Mouse (Mus musculus) kidney, adult 2 months (tissue): ENCODE results near the gene Hvcn1. TPM values are rescaled to one million over a fixed set of nuclear protein-coding genes. Genes with fewer than 3 reads are reported as not detected.
"Not testable (repeated sequence)": the region's sequence is repeated elsewhere in the genome, so short reads cannot be mapped to it uniquely, and the experiment has no call there.

ENCODE experiments used
- DNase-seq: peaks from one replicate; pipeline ENCODE4 v3.0.0; 2021
- H3K27ac ChIP-seq: fragments of 200-500 bp; 2 replicates; pipeline ENCODE4 v1.5.1; 2012; ENCODE audit warnings: low read depth, low read length, control low read depth, inconsistent platforms; ENCODE audit not compliant: insufficient read depth
- H3K27me3 ChIP-seq: fragments of 200-500 bp; replicated peaks from 2 replicates; pipeline ENCODE4 v1.6.1; 2012; ENCODE audit warnings: mild to moderate bottlenecking, moderate library complexity, low read length, inconsistent platforms; ENCODE audit not compliant: control insufficient read depth, insufficient read depth
- H3K36me3 ChIP-seq: fragments of 200-500 bp; 2 replicates; pipeline ENCODE4 v1.6.1; 2012; ENCODE audit warnings: mild to moderate bottlenecking, moderate library complexity, low read length, inconsistent platforms; ENCODE audit not compliant: control insufficient read depth, insufficient read depth
- H3K4me1 ChIP-seq: fragments of 200-500 bp; 2 replicates; pipeline ENCODE4 v1.6.1; 2011; ENCODE audit warnings: low read length; ENCODE audit not compliant: control insufficient read depth, insufficient read depth
- H3K4me3 ChIP-seq: fragments of 200-500 bp; 2 replicates; pipeline ENCODE4 v1.5.1; 2011; ENCODE audit warnings: mild to moderate bottlenecking, low read depth, low read length, control low read depth; ENCODE audit not compliant: insufficient read depth
- CTCF ChIP-seq: fragments of 200-500 bp; conservative IDR thresholded peaks from 2 replicates; pipeline ENCODE4 v1.5.1; 2011; ENCODE audit warnings: low read depth, mild to moderate bottlenecking, control low read depth, low read length, moderate library complexity, mixed read lengths; ENCODE audit not compliant: insufficient read depth, insufficient read length
- POLR2A ChIP-seq: fragments of 200-500 bp; IDR thresholded peaks from one replicate; pipeline ENCODE4 v1.6.1; 2011; ENCODE audit warnings: low read depth, low read length, control low read depth
- WGBS: fragments of 180-500 bp; shearing (Covaris S2); methylation state at CpG from one replicate; pipeline ENCODE4 v1.1.7; 2018; 5-methylcytosine and 5-hydroxymethylcytosine counted together
- polyA plus RNA-seq: library from polyadenylated mRNA; depleted of rRNA; stranded (reverse); fragments of >200 nt; gene quantifications from 2 replicates; pipeline ENCODE4 v1.2.3, GENCODE M21; 2012

The Hvcn1 gene
- polyA plus RNA-seq, 1 experiment = 13.1 TPM

GRCm38 (mm10) chr5:122168344-122169069 is 38.1 kb upstream of the Hvcn1 start:
- H3K4me3 ChIP-seq = no peak overlapping the region
- peak; percentile 57 for DNase-seq
- 64% methylated on average over 14 of the region's 14 CpGs for WGBS
- H3K4me1 ChIP-seq = peaks cover 41% of the 10 kb centered on the region
- H3K36me3 ChIP-seq = peaks cover 9% of the 10 kb centered on the region; the same call in 1 of the 2 replicates
- TF ChIP-seq POLR2A (no peak), CTCF (no peak)
- no peaks in the 10 kb centered on the region for H3K27me3 ChIP-seq
- no peak overlapping the region for H3K27ac ChIP-seq

GRCm38 (mm10) chr5:122171058-122171457 is 35.5 kb upstream of the Hvcn1 start:
- Histone ChIP-seq H3K4me3 (no peak overlapping the region), H3K36me3 (peaks cover 9% of the 10 kb centered on the region; the same call in 1 of the 2 replicates), H3K27me3 (no peaks in the 10 kb centered on the region), H3K27ac (0 out of 2 replicates have a peak overlapping the region, but pooled peaks have one; percentile 2), H3K4me1 (peaks cover 21% of the 10 kb centered on the region; the same call in 1 of the 2 replicates)
- TF ChIP-seq CTCF (no peak), POLR2A (no peak)
- peak; percentile 57 for DNase-seq
- WGBS = 59% methylated on average over 8 of the region's 8 CpGs

GRCm38 (mm10) chr5:122175402-122175801 is 31.2 kb upstream of the Hvcn1 start:
- H3K27me3 ChIP-seq = no peaks in the 10 kb centered on the region
- peaks cover 6% of the 10 kb centered on the region; the same call in 1 of the 2 replicates for H3K4me1 ChIP-seq
- H3K4me3 ChIP-seq = no peak overlapping the region
- DNase-seq = no peak
- no peak overlapping the region for H3K27ac ChIP-seq
- 35% methylated on average over 2 of the region's 2 CpGs for WGBS
- peaks cover 6% of the 10 kb centered on the region; the same call in 1 of the 2 replicates for H3K36me3 ChIP-seq
- TF ChIP-seq POLR2A (no peak), CTCF (no peak)

- 84% methylated on average over 7 of the region's 7 CpGs for WGBS
- no peak for TF ChIP-seq CTCF
- TF ChIP-seq POLR2A = no peak
- Histone ChIP-seq H3K27me3 (no peaks in the 10 kb centered on the region), H3K36me3 (peaks cover 3% of the 10 kb centered on the region; the same call in 1 of the 2 replicates), H3K4me1 (peaks cover under 1% of the 10 kb centered on the region; the same call in 1 of the 2 replicates), H3K27ac (no peak overlapping the region), H3K4me3 (no peak overlapping the region)
- no peak for DNase-seq
Measured at GRCm38 (mm10) chr5:122175961-122176360, 30.6 kb upstream of the Hvcn1 start.

- TF ChIP-seq POLR2A = no peak
- peak; percentile 62 for TF ChIP-seq CTCF
- Histone ChIP-seq H3K27ac (no peak overlapping the region), H3K4me1 (no peaks in the 10 kb centered on the region), H3K27me3 (no peaks in the 10 kb centered on the region), H3K4me3 (no peak overlapping the region), H3K36me3 (peaks cover 3% of the 10 kb centered on the region; the same call in 1 of the 2 replicates)
- DNase-seq = peak; percentile 43
- 42% methylated on average over 1 of the region's 1 CpGs for WGBS
Measured at GRCm38 (mm10) chr5:122176398-122176797, 30.2 kb upstream of the Hvcn1 start.

GRCm38 (mm10) chr5:122179665-122180064 is 26.9 kb upstream of the Hvcn1 start:
- H3K4me3 ChIP-seq = no peak overlapping the region
- TF ChIP-seq POLR2A (no peak), CTCF (no peak)
- no peak overlapping the region for H3K27ac ChIP-seq
- no peak for DNase-seq
- no peaks in the 10 kb centered on the region for H3K27me3 ChIP-seq
- WGBS = 43% methylated on average over 6 of the region's 6 CpGs
- peaks cover 2% of the 10 kb centered on the region; the same call in 1 of the 2 replicates for H3K36me3 ChIP-seq
- no peaks in the 10 kb centered on the region for H3K4me1 ChIP-seq

- WGBS = 55% methylated on average over 7 of the region's 7 CpGs
- TF ChIP-seq POLR2A = no peak
- TF ChIP-seq CTCF = no peak
- Histone ChIP-seq H3K36me3 (no peaks in the 10 kb centered on the region), H3K27me3 (no peaks in the 10 kb centered on the region), H3K4me1 (no peaks in the 10 kb centered on the region), H3K4me3 (no peak overlapping the region), H3K27ac (no peak overlapping the region)
- DNase-seq = no peak
Measured at GRCm38 (mm10) chr5:122184283-122184806, 22.3 kb upstream of the Hvcn1 start.

- H3K4me1 ChIP-seq, H3K4me3 ChIP-seq, DNase-seq, H3K36me3 ChIP-seq, H3K27ac ChIP-seq, H3K27me3 ChIP-seq: not testable (repeated sequence)
- 89% methylated on average over 6 of the region's 6 CpGs for WGBS
Measured at GRCm38 (mm10) chr5:122184858-122185257, 21.7 kb upstream of the Hvcn1 start.
